Mouse (Mus musculus): ENCODE results near the gene Rdh16. TPM values are rescaled to one million over a fixed set of nuclear protein-coding genes. Genes with fewer than 3 reads are reported as not detected.
"Not testable (repeated sequence)": the region's sequence is repeated elsewhere in the genome, so short reads cannot be mapped to it uniquely, and the experiment has no call there.

The Rdh16 gene
- polyA plus RNA-seq, 1 experiment: not detected

- no peak overlapping the region for H3K4me3 ChIP-seq
- no peaks in the 10 kb centered on the region for H3K36me3 ChIP-seq (ENCODE audit: control insufficient read depth, insufficient read depth)
- no peak overlapping the region for H3K4me2 ChIP-seq (ENCODE audit: low read depth)
- H3K79me2 ChIP-seq (ENCODE audit: control insufficient read depth, insufficient read depth): no peaks in the 10 kb centered on the region
- TF ChIP-seq CEBPB (IDR thresholded peaks at IDR 0.05; ENCODE audit: insufficient read depth, poor library complexity, severe bottlenecking) (no peak), E2F4 (IDR thresholded peaks at IDR 0.05; ENCODE audit: insufficient read depth) (no peak), SRF (IDR thresholded peaks at IDR 0.05; ENCODE audit: control insufficient read depth, insufficient read length, low read depth) (no peak), MYOG (IDR thresholded peaks at IDR 0.05; ENCODE audit: control insufficient read depth in 1 of 3, insufficient read depth in 1 of 3, insufficient read length in 2 of 3, low read depth in 2 of 3) (no peak), POLR2A (IDR thresholded peaks at IDR 0.05; ENCODE audit: insufficient read length, low read depth) (no peak), TCF3 (IDR thresholded peaks at IDR 0.05; ENCODE audit: insufficient read length, low read depth) (no peak), REST (IDR thresholded peaks at IDR 0.05; ENCODE audit: insufficient read depth, insufficient read length) (no peak), USF1 (IDR thresholded peaks at IDR 0.05; ENCODE audit: low read depth) (no peak), TCF12 (IDR thresholded peaks at IDR 0.05; ENCODE audit: insufficient read depth, poor library complexity, severe bottlenecking) (no peak), MYOD1 (IDR thresholded peaks at IDR 0.05; ENCODE audit: control insufficient read depth in 1 of 3, insufficient read length in 2 of 3, low read depth in 2 of 3) (no peak), POLR2AphosphoS2 (IDR thresholded peaks at IDR 0.05; ENCODE audit: insufficient read length, low read depth) (no peak), MAX (IDR thresholded peaks at IDR 0.05; ENCODE audit: low read depth) (no peak)
- H3K27me3 ChIP-seq (ENCODE audit: control insufficient read depth, insufficient read depth, insufficient read length): peaks cover 12% of the 10 kb centered on the region
- H3ac ChIP-seq (ENCODE audit: control insufficient read depth, insufficient read length): no peak overlapping the region
These were observed 34.4 kb upstream of the Rdh16 start for GRCm38 (mm10) chr10:127766564-127766963.

GRCm38 (mm10) chr10:127776011-127776410 is 24.9 kb upstream of the Rdh16 start, which contains the start of gene Rdh9:
Gene Rdh9 (plus strand): TSS chr10:127776386.
- Histone ChIP-seq H3ac (ENCODE audit: control insufficient read depth, insufficient read length) (no peak within 1 kb of the TSS), H3K36me3 (ENCODE audit: control insufficient read depth, insufficient read depth) (no peaks in the 10 kb centered on the region), H3K79me2 (ENCODE audit: control insufficient read depth, insufficient read depth) (no peaks in the 10 kb centered on the region), H3K27me3 (ENCODE audit: control insufficient read depth, insufficient read depth, insufficient read length) (peaks cover 7% of the 10 kb centered on the region), H3K4me3 (no peak within 1 kb of the TSS), H3K4me2 (ENCODE audit: low read depth) (no peak within 1 kb of the TSS)
- no peak for TF ChIP-seq MAX (IDR thresholded peaks at IDR 0.05; ENCODE audit: low read depth)
- no peak for TF ChIP-seq TCF12 (IDR thresholded peaks at IDR 0.05; ENCODE audit: insufficient read depth, poor library complexity, severe bottlenecking)
- no peak for TF ChIP-seq POLR2A (IDR thresholded peaks at IDR 0.05; ENCODE audit: insufficient read length, low read depth)
- TF ChIP-seq MYOD1 (IDR thresholded peaks at IDR 0.05; ENCODE audit: control insufficient read depth in 1 of 3, insufficient read length in 2 of 3, low read depth in 2 of 3): no peak
- no peak for TF ChIP-seq SRF (IDR thresholded peaks at IDR 0.05; ENCODE audit: control insufficient read depth, insufficient read length, low read depth)
- TF ChIP-seq E2F4 (IDR thresholded peaks at IDR 0.05; ENCODE audit: insufficient read depth): no peak
- no peak for TF ChIP-seq POLR2AphosphoS2 (IDR thresholded peaks at IDR 0.05; ENCODE audit: insufficient read length, low read depth)
- no peak for TF ChIP-seq USF1 (IDR thresholded peaks at IDR 0.05; ENCODE audit: low read depth)
- TF ChIP-seq CEBPB (IDR thresholded peaks at IDR 0.05; ENCODE audit: insufficient read depth, poor library complexity, severe bottlenecking): no peak
- TF ChIP-seq TCF3 (IDR thresholded peaks at IDR 0.05; ENCODE audit: insufficient read length, low read depth): no peak
- TF ChIP-seq MYOG (IDR thresholded peaks at IDR 0.05; ENCODE audit: control insufficient read depth in 1 of 3, insufficient read depth in 1 of 3, insufficient read length in 2 of 3, low read depth in 2 of 3): no peak
- no peak for TF ChIP-seq REST (IDR thresholded peaks at IDR 0.05; ENCODE audit: insufficient read depth, insufficient read length)

- not testable (repeated sequence) for H3K4me3 ChIP-seq; H3ac ChIP-seq (ENCODE audit: control insufficient read depth, insufficient read length); H3K36me3 ChIP-seq (ENCODE audit: control insufficient read depth, insufficient read depth); H3K27me3 ChIP-seq (ENCODE audit: control insufficient read depth, insufficient read depth, insufficient read length); H3K79me2 ChIP-seq (ENCODE audit: control insufficient read depth, insufficient read depth); H3K4me2 ChIP-seq (ENCODE audit: low read depth)
These were observed 18.6 kb upstream of the Rdh16 start for GRCm38 (mm10) chr10:127782321-127782720.

GRCm38 (mm10) chr10:127785411-127785810 is 15.5 kb upstream of the Rdh16 start:
- H3ac ChIP-seq (ENCODE audit: control insufficient read depth, insufficient read length); H3K27me3 ChIP-seq (ENCODE audit: control insufficient read depth, insufficient read depth, insufficient read length); H3K4me3 ChIP-seq; H3K79me2 ChIP-seq (ENCODE audit: control insufficient read depth, insufficient read depth); H3K36me3 ChIP-seq (ENCODE audit: control insufficient read depth, insufficient read depth); H3K4me2 ChIP-seq (ENCODE audit: low read depth): not testable (repeated sequence)

- no peaks in the 10 kb centered on the region for H3K36me3 ChIP-seq (ENCODE audit: control insufficient read depth, insufficient read depth)
- TF ChIP-seq USF1 (IDR thresholded peaks at IDR 0.05; ENCODE audit: low read depth): no peak
- TF ChIP-seq CEBPB (IDR thresholded peaks at IDR 0.05; ENCODE audit: insufficient read depth, poor library complexity, severe bottlenecking): no peak
- TF ChIP-seq POLR2AphosphoS2 (IDR thresholded peaks at IDR 0.05; ENCODE audit: insufficient read length, low read depth): no peak
- TF ChIP-seq MAX (IDR thresholded peaks at IDR 0.05; ENCODE audit: low read depth): no peak
- no peak for TF ChIP-seq REST (IDR thresholded peaks at IDR 0.05; ENCODE audit: insufficient read depth, insufficient read length)
- no peak for TF ChIP-seq TCF3 (IDR thresholded peaks at IDR 0.05; ENCODE audit: insufficient read length, low read depth)
- no peak for TF ChIP-seq MYOD1 (IDR thresholded peaks at IDR 0.05; ENCODE audit: control insufficient read depth in 1 of 3, insufficient read length in 2 of 3, low read depth in 2 of 3)
- no peak for TF ChIP-seq SRF (IDR thresholded peaks at IDR 0.05; ENCODE audit: control insufficient read depth, insufficient read length, low read depth)
- no peak for TF ChIP-seq POLR2A (IDR thresholded peaks at IDR 0.05; ENCODE audit: insufficient read length, low read depth)
- TF ChIP-seq MYOG (IDR thresholded peaks at IDR 0.05; ENCODE audit: control insufficient read depth in 1 of 3, insufficient read depth in 1 of 3, insufficient read length in 2 of 3, low read depth in 2 of 3): no peak
- TF ChIP-seq E2F4 (IDR thresholded peaks at IDR 0.05; ENCODE audit: insufficient read depth): no peak
- H3K4me3 ChIP-seq: no peak overlapping the region
- no peak overlapping the region for H3K4me2 ChIP-seq (ENCODE audit: low read depth)
- no peaks in the 10 kb centered on the region for H3K79me2 ChIP-seq (ENCODE audit: control insufficient read depth, insufficient read depth)
- H3K27me3 ChIP-seq (ENCODE audit: control insufficient read depth, insufficient read depth, insufficient read length): no peaks in the 10 kb centered on the region
- no peak overlapping the region for H3ac ChIP-seq (ENCODE audit: control insufficient read depth, insufficient read length)
These were observed 1.7 kb upstream of the Rdh16 start for GRCm38 (mm10) chr10:127799295-127799694.
